Mouse (Mus musculus) stomach, postnatal 0 days (tissue): ENCODE measurements around the gene Caln1. TPM values are rescaled to one million over a fixed set of nuclear protein-coding genes. Genes with fewer than 3 reads are reported as not detected.

Experiments
- ATAC-seq: fragments of 200-750 bp; cut with Nextera tagmentation; 2 replicates; pipeline ENCODE4 v1.8.0; 2017; ENCODE audit not compliant: low FRiP score, low TSS enrichment
- DNase-seq: peaks from one replicate; pipeline ENCODE4 v3.0.0-alpha.2; 2016; ENCODE audit warnings: low spot score
- H3K27ac ChIP-seq: fragments of 300-500 bp; sonication (generic); replicated peaks from 2 replicates; pipeline ENCODE4 v1.5.1; 2014; ENCODE audit warnings: mild to moderate bottlenecking, control low read depth
- H3K27me3 ChIP-seq: fragments of 300-500 bp; sonication (generic); 2 replicates; pipeline ENCODE4 v1.6.1; 2014; ENCODE audit warnings: low read length; ENCODE audit not compliant: control insufficient read depth, insufficient read depth
- H3K36me3 ChIP-seq: fragments of 300-500 bp; sonication (generic); 2 replicates; pipeline ENCODE4 v1.6.1; 2014; ENCODE audit warnings: low read length, mixed read lengths; ENCODE audit not compliant: control insufficient read depth, insufficient read depth
- H3K4me1 ChIP-seq: fragments of 300-500 bp; sonication (generic); replicated peaks from 2 replicates; pipeline ENCODE4 v1.6.1; 2014; ENCODE audit warnings: antibody characterized with exemption; ENCODE audit not compliant: control insufficient read depth, insufficient read depth
- H3K4me2 ChIP-seq: fragments of 300-500 bp; sonication (generic); replicated peaks from 2 replicates; pipeline ENCODE4 v1.6.1; 2014; ENCODE audit warnings: low read depth, mild to moderate bottlenecking, control low read depth, moderate library complexity
- H3K4me3 ChIP-seq: fragments of 300-500 bp; sonication (generic); 2 replicates; pipeline ENCODE4 v1.5.1; 2014; ENCODE audit warnings: low read depth, low read length, control low read depth
- H3K9ac ChIP-seq: fragments of 300-500 bp; sonication (generic); 2 replicates; pipeline ENCODE4 v1.6.1; 2014; ENCODE audit warnings: mild to moderate bottlenecking, low read length, control low read depth, mixed read lengths
- H3K9me3 ChIP-seq: fragments of 300-500 bp; sonication (generic); 2 replicates; pipeline ENCODE4 v1.6.1; 2016; ENCODE audit warnings: low read length; ENCODE audit not compliant: control insufficient read depth
- CTCF ChIP-seq: IDR thresholded peaks from 2 replicates; pipeline ENCODE4 v1.5.1; 2016; ENCODE audit warnings: antibody characterized with exemption, low read depth, mild to moderate bottlenecking, moderate library complexity
- EP300 ChIP-seq: optimal IDR thresholded peaks from 2 replicates; pipeline ENCODE3; 2016; ENCODE audit warnings: antibody characterized with exemption
- WGBS: fragments of 180-500 bp; shearing (Covaris S2); extraction: QIAGEN DNeasy Blood & Tissue Kit; methylation state at CpG from one replicate; pipeline ENCODE4 v1.1.7; 2014; 5-methylcytosine and 5-hydroxymethylcytosine counted together
- polyA plus RNA-seq: library from polyadenylated mRNA; unstranded; fragments of >200 nt; fragmentation: Nextera tagmentation; extraction: Ambion mirVana; gene quantifications from 2 replicates; pipeline ENCODE4 v1.2.1, GENCODE M21; 2015

Caln1 gene
- polyA plus RNA-seq, 1 experiment from 2014 or later, result 0.11 TPM

DNA sequence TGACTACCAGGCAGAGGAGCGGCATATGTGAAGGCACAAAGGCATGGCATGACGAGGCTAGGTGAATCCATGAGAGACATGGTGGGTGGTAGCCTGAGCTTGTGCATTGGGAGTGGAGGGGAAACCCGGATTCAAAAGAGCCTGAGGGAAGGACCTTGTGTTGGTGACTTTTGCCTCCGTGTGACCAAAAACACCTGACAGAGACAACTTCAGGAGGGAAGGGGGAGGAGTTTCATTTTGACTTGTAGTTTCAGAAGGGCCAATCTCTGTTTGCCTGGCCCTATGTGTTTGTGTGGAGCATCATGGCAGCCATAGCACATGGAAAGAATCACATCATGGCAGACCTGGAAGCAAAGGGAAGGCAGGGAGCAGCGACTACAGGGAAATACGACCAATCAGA is 479.3 kb downstream of the Caln1 start:
- no peak overlapping the region for H3K4me2 ChIP-seq
- H3K36me3 ChIP-seq, result no peaks in the 10 kb centered on the region
- ATAC-seq (no peak), DNase-seq (no peak)
- 83% methylated on average over 6 of the region's 6 CpGs for WGBS
- TF ChIP-seq EP300 (no peak), CTCF (no peak)
- H3K4me3 ChIP-seq, result no peak overlapping the region
- H3K27me3 ChIP-seq, result no peaks in the 10 kb centered on the region
- no peaks in the 10 kb centered on the region for H3K9me3 ChIP-seq
- H3K9ac ChIP-seq, result no peak overlapping the region
- no peak overlapping the region for H3K27ac ChIP-seq
- no peaks in the 10 kb centered on the region for H3K4me1 ChIP-seq

DNA sequence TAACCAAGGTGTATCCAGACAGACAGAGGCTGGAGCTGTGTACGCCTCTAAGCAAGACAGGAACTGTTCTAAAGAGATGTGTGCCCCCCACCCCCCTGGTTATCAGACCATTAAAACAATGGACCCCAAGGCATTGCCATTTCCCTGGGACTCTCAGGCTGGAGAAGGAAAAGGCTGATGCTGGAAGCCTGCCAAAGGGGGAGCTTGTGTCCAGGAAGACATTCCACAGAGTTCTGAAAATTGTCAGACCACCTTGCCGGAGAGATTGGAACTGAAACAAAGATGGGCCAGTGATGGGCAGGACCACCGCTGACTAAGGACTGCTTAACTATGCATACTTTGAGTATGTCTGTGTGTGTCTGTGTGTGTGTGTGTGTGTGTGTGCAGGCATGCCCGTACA is 480.4 kb downstream of the Caln1 start:
- no peaks in the 10 kb centered on the region for H3K36me3 ChIP-seq
- TF ChIP-seq CTCF, result no peak
- TF ChIP-seq EP300, result no peak
- H3K4me1 ChIP-seq, result no peaks in the 10 kb centered on the region
- H3K4me3 ChIP-seq, result no peak overlapping the region
- H3K27me3 ChIP-seq, result no peaks in the 10 kb centered on the region
- H3K27ac ChIP-seq, result no peak overlapping the region
- DNase-seq, result no peak
- WGBS, result 51% methylated on average over 4 of the region's 4 CpGs
- no peak for ATAC-seq
- no peak overlapping the region for H3K4me2 ChIP-seq
- no peak overlapping the region for H3K9ac ChIP-seq
- no peaks in the 10 kb centered on the region for H3K9me3 ChIP-seq

DNA sequence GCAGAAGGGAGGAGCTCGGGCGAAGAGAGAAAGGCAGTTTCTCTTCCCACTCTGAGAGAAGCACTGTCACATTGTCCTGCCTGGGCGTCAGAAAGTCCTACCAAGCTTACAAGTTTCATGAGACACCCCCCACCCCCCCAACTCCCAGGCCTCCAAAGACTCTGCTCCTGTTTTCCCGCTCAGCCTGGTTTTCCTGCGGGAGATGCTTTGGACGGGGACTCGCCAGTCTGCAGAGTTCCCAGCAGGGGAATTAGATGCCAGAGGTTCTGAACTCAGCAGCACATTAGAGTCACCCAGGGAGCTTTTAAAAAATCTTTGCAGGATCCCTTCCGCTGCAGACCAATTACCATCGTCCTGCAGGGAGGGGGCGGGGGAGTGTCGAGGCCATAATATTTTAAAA is 482.9 kb downstream of the Caln1 start:
- no peak for ATAC-seq
- Histone ChIP-seq H3K4me2 (peak overlapping the region; percentile 31), H3K9me3 (no peaks in the 10 kb centered on the region), H3K36me3 (no peaks in the 10 kb centered on the region), H3K27me3 (no peaks in the 10 kb centered on the region), H3K9ac (no peak overlapping the region), H3K4me1 (no peaks in the 10 kb centered on the region), H3K27ac (no peak overlapping the region), H3K4me3 (no peak overlapping the region)
- TF ChIP-seq EP300, result no peak
- no peak for TF ChIP-seq CTCF
- 19% methylated on average over 11 of the region's 11 CpGs for WGBS
- no peak for DNase-seq

DNA sequence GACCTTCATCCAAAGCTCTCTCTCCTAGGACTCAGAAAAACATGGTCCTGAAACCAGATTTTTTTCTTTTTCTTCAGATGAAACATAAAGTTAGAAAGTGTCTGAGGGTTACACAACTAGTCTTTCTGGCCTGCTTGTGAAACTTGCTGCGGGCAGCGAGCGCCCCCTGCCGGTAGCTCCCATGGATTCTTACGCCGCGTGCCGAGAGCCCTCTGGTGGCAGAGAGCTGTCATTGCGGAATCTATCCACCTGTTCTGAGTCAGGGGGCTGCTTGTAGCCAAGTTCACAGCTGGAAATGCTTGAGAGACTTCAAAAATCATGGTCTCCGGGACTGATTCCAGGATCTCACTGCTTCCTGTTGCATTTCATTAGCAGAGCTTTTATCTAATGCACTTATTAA is 484.1 kb downstream of the Caln1 start:
- Histone ChIP-seq H3K9me3 (no peaks in the 10 kb centered on the region), H3K27me3 (no peaks in the 10 kb centered on the region), H3K4me2 (no peak overlapping the region), H3K4me1 (no peaks in the 10 kb centered on the region), H3K9ac (no peak overlapping the region), H3K36me3 (no peaks in the 10 kb centered on the region), H3K27ac (no peak overlapping the region), H3K4me3 (no peak overlapping the region)
- DNase-seq (peak; percentile 87), ATAC-seq (no peak; the same call in 1 of the 2 replicates)
- peak; percentile 100 for TF ChIP-seq CTCF
- no peak for TF ChIP-seq EP300
- WGBS, result under 1% methylated on average over 10 of the region's 10 CpGs

DNA sequence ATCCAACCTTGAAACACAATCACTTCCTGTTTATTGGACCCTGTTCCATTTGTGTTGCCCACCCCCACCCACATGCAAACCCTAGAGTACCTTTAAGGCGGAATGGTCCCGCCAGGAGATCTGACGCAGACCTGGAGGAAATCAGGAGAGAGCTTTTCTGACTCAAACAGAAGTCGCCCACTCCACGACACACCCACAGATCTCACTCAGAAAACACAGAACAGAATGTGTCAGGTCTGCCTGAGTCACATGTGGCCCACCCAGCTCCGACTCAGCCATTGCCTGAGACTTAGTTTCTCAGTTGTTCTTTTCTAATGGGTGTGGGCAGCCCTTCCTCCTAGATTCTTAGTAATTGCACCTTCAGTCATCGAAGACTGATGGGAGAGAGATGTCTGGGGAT is 485.2 kb downstream of the Caln1 start:
- Histone ChIP-seq H3K9me3 (no peaks in the 10 kb centered on the region), H3K4me1 (no peaks in the 10 kb centered on the region), H3K27ac (no peak overlapping the region), H3K4me3 (no peak overlapping the region), H3K9ac (no peak overlapping the region), H3K4me2 (no peak overlapping the region), H3K36me3 (no peaks in the 10 kb centered on the region), H3K27me3 (no peaks in the 10 kb centered on the region)
- DNase-seq, result no peak
- WGBS, result 59% methylated on average over 7 of the region's 7 CpGs
- ATAC-seq, result no peak
- TF ChIP-seq CTCF (no peak), EP300 (no peak)

DNA sequence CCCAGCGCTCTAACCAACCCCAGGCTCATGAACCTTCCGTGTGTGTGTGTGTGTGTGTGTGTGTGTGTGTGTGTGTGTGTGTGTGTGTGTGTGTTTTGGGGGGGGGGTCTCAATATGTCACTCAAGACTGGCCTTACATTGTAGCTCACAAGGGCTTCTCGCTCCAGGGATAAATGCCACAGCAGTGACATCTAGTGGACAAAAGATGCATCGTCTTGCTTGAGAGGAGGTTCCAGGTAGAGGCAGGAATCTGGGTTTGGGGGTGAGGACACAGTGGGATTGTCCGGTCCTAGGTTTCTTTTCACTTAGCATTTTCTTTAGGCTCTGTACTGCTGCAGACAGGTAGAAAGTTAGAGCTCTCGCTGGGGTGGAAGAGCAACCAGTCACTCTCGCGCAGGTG is 488.9 kb downstream of the Caln1 start:
- H3K4me3 ChIP-seq, result no peak overlapping the region
- H3K4me2 ChIP-seq, result no peak overlapping the region
- no peaks in the 10 kb centered on the region for H3K27me3 ChIP-seq
- H3K36me3 ChIP-seq, result no peaks in the 10 kb centered on the region
- H3K4me1 ChIP-seq, result no peaks in the 10 kb centered on the region
- no peak for TF ChIP-seq EP300
- TF ChIP-seq CTCF, result peak; percentile 84
- no peak for ATAC-seq
- no peak overlapping the region for H3K9ac ChIP-seq
- WGBS, result 24% methylated on average over 8 of the region's 8 CpGs
- no peak overlapping the region for H3K27ac ChIP-seq
- no peaks in the 10 kb centered on the region for H3K9me3 ChIP-seq
- DNase-seq, result peak; percentile 52
